ENCODE assay signal across 14 mouse cellular contexts in genomic region chr17:84596501-84596900, GRCm38 (mm10). TPM values are rescaled to one million over a fixed set of nuclear protein-coding genes. Genes with fewer than 3 reads are reported as not detected.
A peak's percentile ranks its signal among the peaks of the same experiment; 100 is the strongest.
DNase-seq lines count a peak whose midpoint lies in the region; ATAC-seq and TF ChIP-seq lines count a peak whose summit lies in the region.
"Had no signal": no experiment of that assay in that cellular context is flagged by ENCODE, and none has a peak within 500 bp of the region (broad histone marks: within the 10 kb centered on the region; RNA-seq: fewer than 3 reads in every experiment).

No protein-coding gene starts in this region.

- no peak overlapping the region for H3K4me3 ChIP-seq in heart, embryonic 10.5 days
- H3K4me3 ChIP-seq in ES-Bruce4 (ENCODE audit: low read depth, low read length) = no peak overlapping the region
- H3K4me3 ChIP-seq in forebrain, embryonic 14.5 days (ENCODE audit: low read depth, low read length) = no peak overlapping the region
- no peak overlapping the region for H3K4me3 ChIP-seq in limb, embryonic 13.5 days
- H3K4me3 ChIP-seq in heart, embryonic 11.5 days (ENCODE audit: low read depth, low read length) = no peak overlapping the region
- H3K4me3 ChIP-seq: heart, embryonic 12.5 days; midbrain, embryonic 12.5 days had no signal

- TF ChIP-seq CTCF in ES-Bruce4 (IDR thresholded peaks at IDR 0.05; ENCODE audit: low read depth, low read length) = no peak

- H3K4me1 ChIP-seq in heart, embryonic 10.5 days = 0 out of 2 replicates have a peak, but pooled peaks cover 3% of the 10 kb centered on the region
- H3K4me1 ChIP-seq in ES-Bruce4 (ENCODE audit: control insufficient read depth, insufficient read depth, low read length) = peaks cover 3% of the 10 kb centered on the region
- H3K4me1 ChIP-seq in forebrain, embryonic 14.5 days (ENCODE audit: control insufficient read depth, insufficient read depth, low read length) = peaks cover 9% of the 10 kb centered on the region; the same call in 1 of the 2 replicates
- H3K4me1 ChIP-seq in limb, embryonic 13.5 days = peaks cover 35% of the 10 kb centered on the region
- H3K4me1 ChIP-seq in heart, embryonic 11.5 days (ENCODE audit: control insufficient read depth, insufficient read depth, low read length) = no peaks in the 10 kb centered on the region

- 65% methylated on average over 7 of the region's 7 CpGs for WGBS in heart, embryonic 10.5 days
- 32% methylated on average over 7 of the region's 7 CpGs for WGBS in forebrain, embryonic 14.5 days
- WGBS in limb, embryonic 13.5 days = 46% methylated on average over 7 of the region's 7 CpGs
- 58% methylated on average over 7 of the region's 7 CpGs for WGBS in heart, embryonic 11.5 days (ENCODE audit: insufficient replicate concordance)

- peak; percentile 1 for DNase-seq in heart, embryonic 10.5 days (ENCODE audit: low spot score)
- DNase-seq in heart, postnatal 14 days = no peak
- DNase-seq in forebrain, embryonic 14.5 days (ENCODE audit: low spot score) = peak; percentile 31
- no peak for DNase-seq in cerebellum, adult 11 months
- no peak for DNase-seq in kidney, postnatal 14 days
- DNase-seq: adrenal gland, adult 2 months; gastrocnemius, postnatal 14 days; right cerebral cortex, postnatal 14 days; thymus, postnatal 36 days had no signal

- intact Hi-C loops in heart, postnatal 14 days (cut with DNase I) = no loop called here

- no peak overlapping the region for H3K9ac ChIP-seq in ES-Bruce4 (ENCODE audit: low read depth, poor library complexity, severe bottlenecking)
- peak overlapping the region; percentile 30 for H3K9ac ChIP-seq in forebrain, embryonic 14.5 days (ENCODE audit: low read length)
- no peak overlapping the region for H3K9ac ChIP-seq in limb, embryonic 13.5 days
- no peak overlapping the region for H3K9ac ChIP-seq in heart, embryonic 11.5 days (ENCODE audit: low read depth, low read length)
- H3K9ac ChIP-seq: heart, embryonic 12.5 days; midbrain, embryonic 12.5 days had no signal

- H3K27me3 ChIP-seq in heart, embryonic 10.5 days (ENCODE audit: insufficient read depth, poor library complexity, severe bottlenecking) = no peaks in the 10 kb centered on the region
- no peaks in the 10 kb centered on the region for H3K27me3 ChIP-seq in ES-Bruce4 (ENCODE audit: control insufficient read depth, insufficient read depth, low read length, poor library complexity, severe bottlenecking)
- H3K27me3 ChIP-seq in forebrain, embryonic 14.5 days (replicated peaks; ENCODE audit: control insufficient read depth, insufficient read depth, low read length) = no peaks in the 10 kb centered on the region
- H3K27me3 ChIP-seq in limb, embryonic 13.5 days = no peaks in the 10 kb centered on the region
- no peaks in the 10 kb centered on the region for H3K27me3 ChIP-seq in heart, embryonic 11.5 days (ENCODE audit: control insufficient read depth, insufficient read depth, low read length)
- H3K27me3 ChIP-seq: heart, embryonic 12.5 days; midbrain, embryonic 12.5 days had no signal

- H3K9me3 ChIP-seq in heart, embryonic 10.5 days = no peaks in the 10 kb centered on the region
- H3K9me3 ChIP-seq in ES-Bruce4 (replicated peaks; ENCODE audit: control insufficient read depth, insufficient read depth, low read length, poor library complexity, severe bottlenecking) = no peaks in the 10 kb centered on the region
- no peaks in the 10 kb centered on the region for H3K9me3 ChIP-seq in forebrain, embryonic 14.5 days (replicated peaks; ENCODE audit: control insufficient read depth, low read length)
- no peaks in the 10 kb centered on the region for H3K9me3 ChIP-seq in limb, embryonic 13.5 days
- no peaks in the 10 kb centered on the region for H3K9me3 ChIP-seq in heart, embryonic 11.5 days (replicated peaks; ENCODE audit: control insufficient read depth, low read length)
- H3K9me3 ChIP-seq: heart, embryonic 12.5 days; midbrain, embryonic 12.5 days had no signal

- H3K27ac ChIP-seq in heart, embryonic 10.5 days = no peak overlapping the region
- peak overlapping the region; percentile 39; the same call in 1 of the 2 replicates for H3K27ac ChIP-seq in ES-Bruce4 (ENCODE audit: insufficient read depth, low read length)
- H3K27ac ChIP-seq in forebrain, embryonic 14.5 days (ENCODE audit: low read depth, low read length) = 0 out of 2 replicates have a peak overlapping the region, but pooled peaks have one; percentile 16
- H3K27ac ChIP-seq in limb, embryonic 13.5 days = peak overlapping the region; percentile 62
- H3K27ac ChIP-seq in heart, embryonic 11.5 days (ENCODE audit: low read depth, low read length) = no peak overlapping the region
- H3K27ac ChIP-seq: midbrain, embryonic 12.5 days had no signal

- peaks cover 9% of the 10 kb centered on the region; the same call in 1 of the 2 replicates for H3K36me3 ChIP-seq in heart, embryonic 10.5 days
- H3K36me3 ChIP-seq in ES-Bruce4 (ENCODE audit: control insufficient read depth, insufficient read depth, low read length, poor library complexity, severe bottlenecking) = no peaks in the 10 kb centered on the region
- no peaks in the 10 kb centered on the region for H3K36me3 ChIP-seq in forebrain, embryonic 14.5 days (ENCODE audit: control insufficient read depth, insufficient read depth, low read length)
- peaks cover 39% of the 10 kb centered on the region for H3K36me3 ChIP-seq in limb, embryonic 13.5 days
- H3K36me3 ChIP-seq in heart, embryonic 11.5 days (ENCODE audit: control insufficient read depth, insufficient read depth, low read length) = no peaks in the 10 kb centered on the region

- no peak for ATAC-seq in forebrain, embryonic 14.5 days
- no peak for ATAC-seq in limb, embryonic 13.5 days (ENCODE audit: low FRiP score, low read depth)
- ATAC-seq in heart, embryonic 11.5 days (replicated peaks; ENCODE audit: insufficient number of reproducible peaks, low FRiP score, low TSS enrichment) = no peak

- peak overlapping the region; percentile 34; the same call in 1 of the 2 replicates for H3K4me2 ChIP-seq in forebrain, embryonic 14.5 days (ENCODE audit: low read length)
- H3K4me2 ChIP-seq in limb, embryonic 13.5 days (replicated peaks) = peak overlapping the region; percentile 44
- H3K4me2 ChIP-seq in heart, embryonic 11.5 days = no peak overlapping the region
- H3K4me2 ChIP-seq: heart, embryonic 12.5 days; midbrain, embryonic 12.5 days had no signal

- no peak for TF ChIP-seq EP300 in ES-Bruce4 (IDR thresholded peaks at IDR 0.05; ENCODE audit: insufficient read depth, low read depth, low read length)

- TF ChIP-seq POLR2A in ES-Bruce4 (IDR thresholded peaks at IDR 0.05; ENCODE audit: insufficient read depth, low read length) = no peak

RNA-seq across cellular contexts. Expression of gene Dync2li1, which starts 29.8 kb away (rescaled TPM):
- polyA plus RNA-seq in heart, embryonic 10.5 days (2016; fragmentation: Nextera tagmentation; extraction: Ambion mirVana) = 9.9 and 17.2 TPM in 2 replicates
- total RNA-seq in heart, postnatal 14 days (2021) = 1 to 10 TPM; 2.8 to 4.7 TPM
- polyA plus RNA-seq in ES-Bruce4 (2011; ENCODE audit: insufficient read depth, insufficient read length, low read depth, missing spikeins) = 25.4 and 26.3 TPM in 2 replicates
- polyA plus RNA-seq in forebrain, embryonic 14.5 days (2014; fragmentation: Nextera tagmentation; extraction: Ambion mirVana) = 42.5 and 43.3 TPM in 2 replicates
- polyA plus RNA-seq in limb, embryonic 13.5 days (2015; fragmentation: Nextera tagmentation; extraction: Ambion mirVana) = 36.4 and 39.9 TPM in 2 replicates
- 11.9 and 12.8 TPM in 2 replicates for polyA plus RNA-seq in heart, embryonic 11.5 days (2014; fragmentation: Nextera tagmentation; extraction: Ambion mirVana)

Comparison
In these comparisons a context has a peak if more than half of its experiments do, and no peak if none do; other contexts are left out.
1. DNase-seq: peak in heart, embryonic 10.5 days (single experiment) and forebrain, embryonic 14.5 days (single experiment); none in heart, postnatal 14 days (0 of 2), cerebellum, adult 11 months (single experiment) and kidney, postnatal 14 days (single experiment).
2. H3K27ac ChIP-seq: peak in ES-Bruce4 (single experiment), forebrain, embryonic 14.5 days (single experiment) and limb, embryonic 13.5 days (single experiment); none in heart, embryonic 10.5 days (single experiment) and heart, embryonic 11.5 days (single experiment).